Mouse (Mus musculus) MEL (cell line): ENCODE data around the gene Tmem19. TPM values are rescaled to one million over a fixed set of nuclear protein-coding genes. Genes with fewer than 3 reads are reported as not detected.
A peak's percentile ranks its signal among the peaks of the same experiment; 100 is the strongest.

ENCODE experiments used
- DNase-seq: peaks from one replicate; pipeline ENCODE4 v3.0.0; 2011; ENCODE audit warnings: low read depth, low spot score
- H3K27ac ChIP-seq: 2 replicates; pipeline ENCODE4 v1.5.1; 2012; ENCODE audit warnings: low read depth, mild to moderate bottlenecking, control low read depth, low read length, moderate library complexity; ENCODE audit not compliant: control insufficient read depth
- H3K27me3 ChIP-seq, 2 experiments: fragments of 150-350 bp in 1 of 2; sonication (generic) in 1 of 2; 2 replicates each; pipeline ENCODE4 v1.6.1; 2012; ENCODE audit warnings: low read length in 2 of 2, mild to moderate bottlenecking in 2 of 2, improper control_type of control experiment in 1 of 2, moderate library complexity in 1 of 2; ENCODE audit not compliant: insufficient read depth in 2 of 2, control insufficient read depth in 1 of 2
- H3K36me3 ChIP-seq, 2 experiments: 2 replicates each; pipeline ENCODE4 v1.6.1; 2012 to 2014; ENCODE audit warnings: low read length in 2 of 2, improper control_type of control experiment in 1 of 2, inconsistent platforms in 1 of 2, mild to moderate bottlenecking in 1 of 2; ENCODE audit not compliant: insufficient read depth in 2 of 2, control insufficient read depth in 1 of 2
- H3K4me1 ChIP-seq, 2 experiments: fragments of 150-350 bp in 1 of 2; sonication (generic) in 1 of 2; 2 replicates each; pipeline ENCODE4 v1.6.1; 2012; ENCODE audit warnings: low read length in 2 of 2, improper control_type of control experiment in 1 of 2, mild to moderate bottlenecking in 1 of 2; ENCODE audit not compliant: insufficient read depth in 2 of 2, control insufficient read depth in 1 of 2
- H3K4me3 ChIP-seq, 2 experiments: fragments of 150-350 bp in 1 of 2; sonication (generic) in 1 of 2; 2 replicates each; pipeline ENCODE4 v1.5.1; 2012; ENCODE audit warnings: low read depth in 2 of 2, low read length in 2 of 2, mild to moderate bottlenecking in 2 of 2, moderate library complexity in 2 of 2, control low read depth in 1 of 2, improper control_type of control experiment in 1 of 2; ENCODE audit not compliant: control insufficient read depth in 1 of 2, insufficient read depth in 1 of 2
- H3K79me2 ChIP-seq: 2 replicates; pipeline ENCODE4 v1.6.1; 2012; ENCODE audit warnings: mild to moderate bottlenecking, low read length, moderate library complexity; ENCODE audit not compliant: control insufficient read depth, poor library complexity, insufficient read depth
- H3K9ac ChIP-seq: 2 replicates; pipeline ENCODE4 v1.6.1; 2012; ENCODE audit warnings: low read depth, mild to moderate bottlenecking, control low read depth, low read length, moderate library complexity; ENCODE audit not compliant: control insufficient read depth, poor library complexity, severe bottlenecking
- H3K9me3 ChIP-seq: fragments of 150-350 bp; sonication (generic); replicated peaks from 2 replicates; pipeline ENCODE4 v1.6.1; 2012; ENCODE audit warnings: mild to moderate bottlenecking, low read length, improper control_type of control experiment, moderate library complexity; ENCODE audit not compliant: insufficient read depth
- CHD1 ChIP-seq: IDR thresholded peaks from 2 replicates; pipeline ENCODE4 v1.6.1; 2012; ENCODE audit warnings: low read depth, mild to moderate bottlenecking, inconsistent platforms, low read length, improper control_type of control experiment
- CHD2 ChIP-seq: IDR thresholded peaks from 2 replicates; pipeline ENCODE4 v1.6.1; 2011; ENCODE audit warnings: low read length, improper control_type of control experiment
- CTCF ChIP-seq, 3 experiments: IDR thresholded peaks in 2 of 3; conservative IDR thresholded peaks in 1 of 3; 2 replicates each; pipeline ENCODE4 v1.5.1; 2011 to 2012; ENCODE audit warnings: low read length in 3 of 3, low read depth in 2 of 3, mild to moderate bottlenecking in 2 of 3, improper control_type of control experiment in 1 of 3, inconsistent platforms in 1 of 3, mixed read lengths in 1 of 3, moderate library complexity in 1 of 3; ENCODE audit not compliant: control insufficient read depth in 1 of 3, insufficient read depth in 1 of 3, poor library complexity in 1 of 3, severe bottlenecking in 1 of 3
- ETS1 ChIP-seq: IDR thresholded peaks from 2 replicates; pipeline ENCODE4 v1.6.1; 2012; ENCODE audit warnings: low read depth, mild to moderate bottlenecking, inconsistent platforms, low read length, improper control_type of control experiment, moderate library complexity
- HCFC1 ChIP-seq: IDR thresholded peaks from 2 replicates; pipeline ENCODE4 v1.6.1; 2012; ENCODE audit warnings: low read depth, mild to moderate bottlenecking, inconsistent platforms, low read length, improper control_type of control experiment, moderate library complexity
- MAFK ChIP-seq: IDR thresholded peaks from 2 replicates; pipeline ENCODE4 v1.6.1; 2011; ENCODE audit warnings: low read depth, mild to moderate bottlenecking, low read length, improper control_type of control experiment, borderline replicate concordance
- MAX ChIP-seq: IDR thresholded peaks from 2 replicates; pipeline ENCODE4 v1.6.1; 2011; ENCODE audit warnings: low read length, improper control_type of control experiment
- MAZ ChIP-seq: IDR thresholded peaks from 2 replicates; pipeline ENCODE4 v1.6.1; 2012; ENCODE audit warnings: low read depth, mild to moderate bottlenecking, inconsistent platforms, low read length, improper control_type of control experiment
- MEF2A ChIP-seq: IDR thresholded peaks from 2 replicates; pipeline ENCODE4 v1.6.1; 2014; ENCODE audit warnings: low read depth, mild to moderate bottlenecking, inconsistent platforms, low read length, improper control_type of control experiment; ENCODE audit not compliant: poor library complexity, insufficient replicate concordance, severe bottlenecking; ENCODE audit errors: extremely low read depth
- MXI1 ChIP-seq: IDR thresholded peaks from 2 replicates; pipeline ENCODE4 v1.6.1; 2011; ENCODE audit warnings: mild to moderate bottlenecking, low read depth, low read length, improper control_type of control experiment
- MYC ChIP-seq: IDR thresholded peaks from 2 replicates; pipeline ENCODE4 v1.6.1; 2011; ENCODE audit warnings: low read depth, mild to moderate bottlenecking, low read length, improper control_type of control experiment, moderate library complexity
- NELFE ChIP-seq: IDR thresholded peaks from 2 replicates; pipeline ENCODE4 v1.6.1; 2011; ENCODE audit warnings: low read depth, low read length, improper control_type of control experiment
- NRF1 ChIP-seq: IDR thresholded peaks from 2 replicates; pipeline ENCODE4 v1.6.1; 2014; ENCODE audit warnings: low read depth, mild to moderate bottlenecking, inconsistent platforms, low read length, improper control_type of control experiment, moderate library complexity; ENCODE audit not compliant: poor library complexity, insufficient read depth, severe bottlenecking
- RAD21 ChIP-seq: IDR thresholded peaks from 2 replicates; pipeline ENCODE4 v1.6.1; 2011; ENCODE audit warnings: mild to moderate bottlenecking, low read depth, low read length, improper control_type of control experiment
- SIN3A ChIP-seq: IDR thresholded peaks from 2 replicates; pipeline ENCODE4 v1.6.1; 2012; ENCODE audit warnings: low read length, improper control_type of control experiment, inconsistent platforms
- SMC3 ChIP-seq: IDR thresholded peaks from 2 replicates; pipeline ENCODE4 v1.6.1; 2011; ENCODE audit warnings: low read depth, low read length, improper control_type of control experiment
- TAL1 ChIP-seq: IDR thresholded peaks from 2 replicates; pipeline ENCODE4 v1.6.1; 2012; ENCODE audit warnings: mild to moderate bottlenecking, inconsistent platforms, low read length, moderate library complexity, mixed read lengths
- TBP ChIP-seq: IDR thresholded peaks from 2 replicates; pipeline ENCODE4 v1.8.0; 2011; ENCODE audit warnings: low read depth, low read length, improper control_type of control experiment
- UBTF ChIP-seq: IDR thresholded peaks from 2 replicates; pipeline ENCODE4 v1.6.1; 2012; ENCODE audit warnings: low read depth, mild to moderate bottlenecking, inconsistent platforms, low read length, improper control_type of control experiment, moderate library complexity, borderline replicate concordance; ENCODE audit not compliant: insufficient read depth
- USF2 ChIP-seq, 2 experiments: IDR thresholded peaks; 2 replicates each; pipeline ENCODE4 v1.6.1; 2011 to 2012; ENCODE audit warnings: improper control_type of control experiment in 2 of 2, low read length in 2 of 2, borderline replicate concordance in 1 of 2, inconsistent platforms in 1 of 2, low read depth in 1 of 2, mild to moderate bottlenecking in 1 of 2; ENCODE audit not compliant: insufficient read depth in 1 of 2
- ZKSCAN1 ChIP-seq: IDR thresholded peaks from 2 replicates; pipeline ENCODE4 v1.6.1; 2012; ENCODE audit warnings: low read depth, mild to moderate bottlenecking, inconsistent platforms, low read length, improper control_type of control experiment, moderate library complexity
- ZNF384 ChIP-seq: IDR thresholded peaks from 2 replicates; pipeline ENCODE4 v1.6.1; 2012; ENCODE audit warnings: low read depth, mild to moderate bottlenecking, inconsistent platforms, low read length, improper control_type of control experiment
- polyA plus RNA-seq, 2 experiments: library from polyadenylated mRNA; stranded (reverse) in 1 of 2; unstranded in 1 of 2; fragments of >175 nt in 1 of 2; fragments of >200 nt in 1 of 2; gene quantifications; 2 replicates each; pipeline versions ENCODE4 v1.2.1 to v1.2.4; 2012; ENCODE audit warnings: low replicate concordance in 2 of 2, low read depth in 1 of 2; ENCODE audit not compliant: insufficient read length in 2 of 2, insufficient read depth in 1 of 2, missing spikeins in 1 of 2
- total RNA-seq: library from RNA; depleted of rRNA; stranded (reverse); fragments of 300-350 nt; gene quantifications from 2 replicates; pipeline ENCODE4 v1.2.3, GENCODE M21; 2012

The Tmem19 gene
- total and polyA plus RNA-seq, 3 experiments = 10.7 to 16.6 TPM; not detected in 1

DNA sequence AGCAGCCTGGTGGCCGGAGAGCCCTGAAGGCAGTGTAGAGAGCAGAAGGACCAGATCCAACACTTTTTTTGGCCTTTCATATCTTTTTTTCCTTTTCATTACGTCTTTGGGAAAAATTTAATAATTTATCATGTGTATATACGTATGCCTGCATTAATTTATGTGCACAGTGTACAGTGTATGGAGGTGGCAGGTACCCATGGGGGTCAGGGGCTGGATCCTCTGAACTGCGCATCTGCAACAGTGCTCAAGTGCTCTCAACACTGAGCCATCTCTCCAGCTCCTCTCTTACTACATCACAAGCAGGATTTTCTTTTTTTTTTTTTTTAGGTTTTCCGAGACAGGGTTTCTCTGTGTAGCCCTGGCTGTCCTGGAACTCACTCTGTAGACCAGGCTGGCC is 64.7 kb downstream of the Tmem19 start:
- DNase-seq = no peak
- no peak overlapping the region for H3K9ac ChIP-seq
- no peaks in the 10 kb centered on the region for H3K9me3 ChIP-seq
- peaks cover 0 to 23% of the 10 kb centered on the region in 2 experiments; a peak in 2 of 4 replicates for H3K36me3 ChIP-seq
- no peak overlapping the region for H3K27ac ChIP-seq
- H3K27me3 ChIP-seq = no peaks in the 10 kb centered on the region
- no peaks in the 10 kb centered on the region for H3K79me2 ChIP-seq
- H3K4me1 ChIP-seq = no peaks in the 10 kb centered on the region
- no peak for TF ChIP-seq CHD1
- no peak for TF ChIP-seq USF2 (IDR thresholded peaks at IDR 0.05; ENCODE audit: borderline replicate concordance in 1 of 2, insufficient read depth in 1 of 2, low read depth in 1 of 2, low read length in 2 of 2)
- no peak for TF ChIP-seq MAX
- no peak for TF ChIP-seq SMC3
- TF ChIP-seq MAFK = no peak
- TF ChIP-seq UBTF = no peak
- TF ChIP-seq RAD21 = no peak
- TF ChIP-seq MAZ = no peak
- no peak overlapping the region for H3K4me3 ChIP-seq

- no peak for DNase-seq
- Histone ChIP-seq H3K9ac (no peak overlapping the region), H3K9me3 (no peaks in the 10 kb centered on the region), H3K4me3 (no peak overlapping the region), H3K27me3 (no peaks in the 10 kb centered on the region), H3K36me3 (peaks cover 0 to 25% of the 10 kb centered on the region in 2 experiments; a peak in 2 of 4 replicates), H3K4me1 (no peaks in the 10 kb centered on the region), H3K27ac (no peak overlapping the region), H3K79me2 (no peaks in the 10 kb centered on the region)
- no peak for TF ChIP-seq TBP
- peak; percentile 19; the same call in 1 of the 2 replicates for TF ChIP-seq SMC3
Observed at GRCm38 (mm10) chr10:115296401-115296935, 65.8 kb downstream of the Tmem19 start.

- no peak overlapping the region for H3K27ac ChIP-seq
- H3K4me1 ChIP-seq = no peaks in the 10 kb centered on the region
- no peak for TF ChIP-seq CTCF (IDR thresholded peaks at IDR 0.05 in 2 of 3, conservative IDR thresholded peaks at IDR 0.05 in 1 of 3; ENCODE audit: control insufficient read depth in 1 of 3, insufficient read depth in 1 of 3, low read depth in 2 of 3, low read length in 3 of 3, poor library complexity in 1 of 3, severe bottlenecking in 1 of 3)
- TF ChIP-seq CHD2 = no peak
- TF ChIP-seq SMC3 = no peak
- TF ChIP-seq ZNF384 = no peak
- TF ChIP-seq MEF2A = no peak
- no peak for TF ChIP-seq HCFC1
- TF ChIP-seq ZKSCAN1 = no peak
- no peak for TF ChIP-seq MYC
- no peak for TF ChIP-seq MAX
- TF ChIP-seq SIN3A = no peak
- no peak for TF ChIP-seq MXI1
- no peak for TF ChIP-seq TBP
- TF ChIP-seq NRF1 = no peak
- TF ChIP-seq MAZ = no peak
- TF ChIP-seq ETS1 = no peak
- TF ChIP-seq NELFE = no peak
- TF ChIP-seq USF2 (IDR thresholded peaks at IDR 0.05; ENCODE audit: borderline replicate concordance in 1 of 2, insufficient read depth in 1 of 2, low read depth in 1 of 2, low read length in 2 of 2) = no peak
- TF ChIP-seq TAL1 = no peak
- no peak overlapping the region for H3K9ac ChIP-seq
- peaks cover 0 to 25% of the 10 kb centered on the region in 2 experiments; a peak in 2 of 4 replicates for H3K36me3 ChIP-seq
- H3K79me2 ChIP-seq = no peaks in the 10 kb centered on the region
- no peaks in the 10 kb centered on the region for H3K9me3 ChIP-seq
- DNase-seq = no peak
- no peaks in the 10 kb centered on the region for H3K27me3 ChIP-seq
- no peak overlapping the region for H3K4me3 ChIP-seq
Observed at GRCm38 (mm10) chr10:115295162-115295561, 67.1 kb downstream of the Tmem19 start.
